Mouse (Mus musculus) retina, postnatal 1 day (tissue): ENCODE results near the gene Myh15.
"Not testable (repeated sequence)": the region's sequence is repeated elsewhere in the genome, so short reads cannot be mapped to it uniquely, and the experiment has no call there.

Experiments
- DNase-seq: peaks from one replicate; pipeline ENCODE4 v3.0.0-alpha.2; 2012

Myh15 gene

DNA sequence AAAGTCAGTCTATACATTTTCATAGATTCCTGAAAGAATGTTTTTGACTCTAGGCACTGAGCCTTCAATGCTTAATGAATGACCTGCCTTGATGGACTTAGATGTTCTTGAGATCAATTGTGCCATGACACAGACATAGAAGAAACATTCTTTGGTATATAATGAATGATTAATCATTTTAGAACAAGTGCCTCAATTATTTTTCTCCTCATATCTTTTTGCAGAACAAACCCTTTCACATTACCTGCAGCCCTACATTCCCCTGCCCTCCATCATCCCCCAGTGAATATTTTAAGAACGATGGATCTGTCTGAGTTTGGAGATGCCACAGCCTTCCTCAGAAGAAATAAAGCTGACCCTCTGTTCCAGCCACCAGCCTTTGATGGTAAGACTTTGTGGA, at the start of gene Myh15:
Gene Myh15 (plus strand): TSS at position 301 of the 400 bp plus-strand sequence.
- no peak for DNase-seq

DNA sequence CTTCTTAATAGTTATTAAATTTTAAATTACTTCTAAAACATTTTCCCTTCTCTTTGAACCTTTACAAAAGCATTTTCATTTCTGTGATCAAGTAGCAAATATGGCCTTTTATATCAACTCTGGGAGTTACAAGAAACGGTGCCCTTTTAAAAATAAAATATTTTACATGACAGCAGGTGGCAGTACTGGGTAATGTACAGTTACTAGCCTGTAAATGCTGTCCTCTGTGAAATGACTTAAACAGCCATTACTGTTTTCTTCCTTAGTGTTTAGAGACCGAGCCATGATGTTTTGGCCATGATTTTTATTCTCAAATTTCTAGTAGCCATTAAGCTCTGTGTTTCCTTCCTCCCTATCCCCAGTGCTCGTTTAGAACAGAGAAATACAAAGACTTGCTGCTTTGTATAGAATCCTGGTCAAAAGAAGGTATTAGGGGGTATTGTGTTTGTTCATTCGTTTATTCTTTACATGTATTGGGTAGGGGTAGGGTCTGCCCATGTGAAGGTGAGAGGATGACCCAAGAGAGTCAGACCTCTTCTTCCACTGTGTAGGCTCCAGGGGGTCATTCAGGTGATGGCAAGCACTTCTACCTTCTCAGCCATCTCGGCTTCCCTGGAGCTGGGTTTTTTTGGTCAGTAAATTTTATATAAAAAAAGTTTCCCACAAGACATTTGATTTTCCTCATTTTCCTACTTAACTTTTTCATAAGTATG, 40.5 kb upstream of the Myh15 start:
- peak; percentile 49 for DNase-seq

DNA sequence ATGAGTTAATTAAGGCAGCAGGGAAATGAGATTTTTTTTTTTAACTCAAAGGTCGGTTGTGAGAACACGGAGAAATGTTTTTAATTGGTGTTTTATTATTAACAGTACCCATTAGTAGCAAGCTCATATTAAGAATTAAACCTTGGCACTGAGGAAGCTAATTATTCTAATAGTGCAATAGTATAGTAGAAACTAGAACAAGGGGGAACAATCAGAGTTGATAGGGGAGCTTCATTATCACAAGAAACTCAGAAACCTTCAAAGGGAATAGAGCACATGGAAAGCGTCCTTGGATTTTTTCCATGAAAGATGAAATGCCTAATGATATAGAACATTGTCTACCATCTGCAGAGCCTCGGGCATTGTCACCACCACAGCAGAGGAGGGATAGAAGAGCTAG, 21.4 kb upstream of the Myh15 start:
- DNase-seq, result no peak

DNA sequence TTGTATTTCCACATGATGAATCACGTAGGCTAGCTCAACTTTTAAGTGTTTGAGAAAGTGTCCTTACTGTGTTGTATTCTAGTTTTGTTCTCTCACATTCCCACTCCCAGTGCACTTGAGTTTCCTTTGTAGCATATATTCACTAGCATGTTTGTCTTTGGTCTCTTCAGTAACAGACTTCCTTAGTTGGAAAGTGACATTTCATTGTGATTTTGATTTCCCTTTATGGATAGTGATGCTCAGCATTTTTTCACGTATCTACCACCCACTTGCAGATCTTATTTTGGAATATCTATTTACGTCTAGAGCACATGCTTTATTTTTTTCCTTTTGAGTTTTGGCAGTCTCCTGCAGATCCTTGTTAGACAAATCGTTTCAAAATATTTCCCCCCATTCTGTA, 19.5 kb upstream of the Myh15 start:
- no peak for DNase-seq

DNA sequence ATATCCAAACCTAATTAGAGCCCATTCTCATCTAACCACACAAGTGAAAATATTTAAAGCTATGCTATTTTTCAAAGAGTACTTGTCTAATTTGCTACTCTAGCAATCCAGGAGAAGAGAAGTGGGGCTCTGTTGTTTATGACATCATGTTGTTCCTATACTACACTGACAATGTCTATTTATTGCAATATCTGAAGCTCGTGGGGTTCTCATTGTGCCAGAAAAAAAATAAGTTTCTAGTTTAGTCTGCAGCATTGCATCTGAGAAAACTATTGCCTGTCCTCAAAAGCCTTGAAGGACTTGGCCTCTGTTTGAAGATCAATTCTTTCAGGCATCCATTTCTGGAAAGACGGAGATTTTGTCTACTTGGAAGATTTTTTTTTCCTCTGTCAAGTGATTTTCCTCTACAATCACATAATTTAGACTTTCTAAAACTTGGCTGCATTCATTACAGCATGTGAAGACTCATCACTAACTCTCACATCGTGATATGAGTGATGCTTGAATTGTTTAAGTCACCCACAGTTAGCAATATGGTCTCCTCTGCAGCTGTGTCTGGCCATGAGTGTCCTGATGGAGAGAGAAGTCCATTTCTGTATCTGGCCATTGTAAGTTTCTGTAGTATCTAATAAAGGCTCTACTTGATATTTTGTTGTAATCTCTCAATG, 16.6 kb upstream of the Myh15 start:
- DNase-seq, result no peak

DNA sequence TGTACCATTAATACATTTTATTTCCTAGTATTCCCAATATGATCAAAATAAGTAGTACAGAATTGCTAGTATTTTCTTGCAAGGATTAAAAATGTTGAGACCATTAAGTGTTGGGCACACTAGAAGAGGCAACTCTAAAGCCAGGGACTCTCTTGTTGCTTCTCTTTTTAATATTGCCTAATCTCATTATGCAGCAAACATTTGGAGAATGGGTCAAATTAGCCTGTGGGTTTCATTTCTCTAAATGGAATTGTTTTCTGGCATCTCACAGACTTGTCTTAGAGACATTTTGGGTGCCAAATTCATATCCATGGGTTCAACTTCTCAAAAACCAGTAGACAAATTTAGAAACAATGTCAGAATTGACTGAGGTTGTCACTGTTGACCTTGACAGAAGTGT, 8.1 kb upstream of the Myh15 start:
- no peak for DNase-seq

DNA sequence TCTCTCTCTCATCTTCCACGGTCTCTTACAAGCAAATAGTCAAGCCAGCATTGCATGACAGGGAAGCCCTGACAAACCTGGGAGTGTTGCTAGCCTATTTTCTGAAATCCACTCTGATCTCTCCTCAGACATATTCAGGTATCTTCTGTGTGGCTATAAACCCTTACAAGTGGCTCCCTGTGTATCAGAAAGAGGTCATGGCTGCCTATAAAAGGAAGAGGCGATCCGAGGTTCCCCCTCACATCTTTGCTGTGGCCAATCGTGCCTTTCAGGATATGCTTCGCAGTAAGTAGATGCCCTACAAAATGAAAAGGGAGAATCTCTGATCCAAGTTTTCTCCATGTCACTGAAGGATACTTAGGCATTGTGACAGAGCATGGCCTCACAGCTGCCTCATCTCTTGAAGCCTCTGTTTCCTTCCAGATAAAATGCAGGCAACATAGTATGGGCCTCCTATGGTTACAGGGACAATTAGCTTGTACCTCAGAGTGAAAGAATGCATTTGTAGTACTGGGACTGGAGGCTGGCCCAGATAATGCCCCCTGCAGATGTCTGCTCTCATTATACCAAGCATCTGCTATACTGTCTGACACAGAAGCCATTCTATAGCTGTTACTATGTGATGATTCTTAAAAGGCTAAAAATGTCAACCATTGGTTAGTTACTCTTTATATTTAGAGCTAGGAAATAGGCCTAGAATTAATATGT, 12.1 kb downstream of the Myh15 start:
- DNase-seq, result peak; percentile 79

DNA sequence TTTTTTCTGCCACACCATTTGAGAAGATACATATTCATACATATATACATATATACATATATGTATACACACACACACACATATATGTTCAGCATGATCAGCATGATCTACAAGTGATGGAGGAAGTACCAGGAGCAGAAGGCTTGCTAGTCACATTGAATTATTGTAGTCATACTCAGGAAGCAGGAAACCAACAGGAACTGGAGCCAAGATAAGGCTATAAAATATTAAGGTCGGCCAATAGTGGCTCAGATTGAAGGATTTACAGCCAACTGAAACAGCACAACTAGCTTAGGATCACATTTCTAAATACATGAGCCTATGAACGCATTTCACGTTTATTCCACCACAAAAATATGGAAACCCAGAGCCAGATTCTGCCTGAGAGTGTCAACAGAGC, 14.0 kb downstream of the Myh15 start:
- no peak for DNase-seq

DNA sequence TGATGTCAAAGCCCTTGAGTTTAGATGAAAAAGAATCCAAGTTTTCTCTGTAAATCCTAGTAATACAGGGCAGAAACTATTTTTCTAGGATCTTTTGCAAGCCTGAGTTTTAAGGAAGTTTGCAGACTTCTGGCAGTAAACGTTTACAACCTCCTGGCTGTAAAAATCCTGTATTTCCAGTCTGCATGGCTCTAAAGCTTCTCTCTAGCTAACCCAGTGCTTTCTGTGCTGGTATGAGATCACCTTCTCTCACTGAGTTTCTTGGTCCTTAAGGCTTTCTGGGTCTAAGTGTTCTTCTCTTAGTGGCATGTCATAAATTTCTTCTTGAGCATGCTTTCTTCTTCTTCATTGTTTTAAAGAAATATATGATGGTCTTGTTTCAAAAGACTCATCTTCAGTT, 70.7 kb downstream of the Myh15 start:
- no peak for DNase-seq

DNA sequence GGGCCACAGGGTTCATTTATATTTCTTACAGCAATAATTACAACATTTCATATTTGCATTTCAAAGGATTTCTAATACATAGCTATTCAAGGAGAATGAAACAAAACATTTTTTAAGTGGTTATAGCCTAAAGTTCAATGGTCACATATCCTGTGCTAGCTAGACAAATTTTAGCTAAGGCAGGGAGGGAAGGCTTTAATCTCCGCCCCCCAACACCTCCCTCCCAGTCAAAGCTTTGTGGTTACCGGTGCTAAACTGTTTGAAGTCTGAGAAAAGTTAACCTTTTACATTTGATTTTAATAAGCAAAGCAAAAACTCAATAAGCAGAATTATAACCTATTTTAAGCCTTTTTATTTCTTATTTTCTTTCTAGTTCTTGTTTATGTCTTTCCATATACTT, 98.9 kb downstream of the Myh15 start:
- DNase-seq, result no peak

DNA sequence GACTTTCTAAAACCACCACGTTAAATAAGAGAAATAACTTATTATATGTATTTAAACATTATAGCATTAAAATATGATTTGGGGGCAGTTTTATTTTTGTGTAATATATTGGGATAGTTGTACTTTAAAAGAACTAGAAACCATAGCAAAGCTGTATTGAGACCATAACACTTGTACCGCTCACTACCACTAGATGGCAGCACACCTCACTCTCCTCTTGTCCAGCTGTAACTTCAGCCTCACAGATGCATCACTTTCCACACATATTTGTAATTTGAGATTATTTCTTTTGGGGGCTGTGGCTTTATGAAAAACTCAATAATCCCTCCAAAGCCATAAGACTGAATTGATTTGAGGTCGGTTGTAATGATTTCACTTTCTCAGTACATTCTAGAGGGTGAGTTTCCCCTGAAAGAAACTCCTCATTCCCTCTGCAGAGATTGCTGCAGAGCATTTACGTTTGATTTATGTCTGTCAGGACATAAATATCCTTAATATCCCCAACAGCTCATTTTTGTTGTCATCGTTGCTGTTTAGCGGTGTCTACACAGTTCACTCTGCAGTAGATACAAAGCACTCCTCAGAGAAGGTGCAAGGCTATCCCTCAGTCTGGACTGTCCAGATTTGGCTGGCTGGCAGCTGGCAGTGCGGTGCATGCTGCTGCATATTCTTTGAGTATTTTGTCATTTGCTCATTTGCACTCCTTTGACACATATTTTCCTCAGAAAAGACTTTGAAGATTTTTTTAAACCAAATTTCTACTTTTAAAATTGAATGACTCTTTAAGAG, 107.3 kb downstream of the Myh15 start:
- peak; percentile 70 for DNase-seq

DNA sequence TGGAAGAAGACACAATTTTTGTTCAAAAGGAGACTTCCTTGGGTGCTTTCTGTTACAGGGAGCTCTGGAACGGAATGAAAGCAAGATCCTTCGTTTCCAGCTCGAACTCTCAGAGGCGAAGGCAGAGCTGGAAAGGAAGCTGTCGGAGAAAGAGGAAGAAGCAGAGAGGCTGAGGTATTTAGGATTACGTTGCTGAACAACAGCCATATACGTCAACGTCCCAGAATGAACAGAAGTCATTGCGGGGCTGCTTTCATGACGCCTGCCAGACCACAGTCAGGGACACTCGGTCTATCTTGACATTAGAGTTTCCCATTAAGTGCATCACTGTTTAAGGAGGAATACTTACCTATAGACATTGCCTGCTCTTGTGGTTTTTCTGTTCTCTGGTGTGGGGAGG, 108.4 kb downstream of the Myh15 start:
- DNase-seq, result no peak

DNA sequence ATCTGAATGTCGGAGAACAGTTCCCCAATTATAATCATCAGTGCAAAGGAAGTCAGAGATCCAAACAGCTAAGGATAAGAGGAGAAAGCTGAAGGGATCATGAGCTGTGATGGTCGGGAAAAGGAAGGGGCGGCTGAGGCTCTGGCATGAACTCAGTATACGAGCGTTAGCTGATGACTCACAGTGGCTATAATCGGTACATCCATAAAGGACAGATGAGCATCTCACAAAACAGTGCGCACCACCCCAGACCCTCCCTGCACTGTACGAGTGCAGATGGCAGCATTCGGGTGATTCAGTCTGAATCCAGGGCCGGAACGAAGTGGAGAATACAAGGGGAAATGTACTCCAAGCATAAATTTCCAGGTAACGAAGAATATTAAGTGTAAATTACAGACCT, 110.0 kb downstream of the Myh15 start:
- no peak for DNase-seq

DNA sequence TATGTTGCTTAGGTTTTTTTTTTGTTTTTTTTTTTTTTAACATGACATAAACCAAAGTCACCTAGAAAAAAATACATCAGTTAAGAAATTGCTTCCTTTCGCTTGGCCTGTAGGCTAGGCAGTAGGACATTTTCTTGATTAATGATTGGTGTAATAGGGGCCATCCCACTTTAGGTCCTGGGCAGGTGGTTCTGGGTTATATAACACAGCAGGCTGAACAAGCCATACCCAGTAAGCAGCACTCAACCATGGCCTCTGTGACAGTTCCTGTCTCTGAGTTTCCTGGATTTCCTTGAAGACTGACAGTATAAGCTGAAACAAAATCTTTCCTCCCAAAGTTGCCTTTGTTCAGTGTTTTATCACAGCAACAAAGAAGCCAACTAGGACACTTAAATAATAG, 117.8 kb downstream of the Myh15 start:
- peak; percentile 10 for DNase-seq

DNA sequence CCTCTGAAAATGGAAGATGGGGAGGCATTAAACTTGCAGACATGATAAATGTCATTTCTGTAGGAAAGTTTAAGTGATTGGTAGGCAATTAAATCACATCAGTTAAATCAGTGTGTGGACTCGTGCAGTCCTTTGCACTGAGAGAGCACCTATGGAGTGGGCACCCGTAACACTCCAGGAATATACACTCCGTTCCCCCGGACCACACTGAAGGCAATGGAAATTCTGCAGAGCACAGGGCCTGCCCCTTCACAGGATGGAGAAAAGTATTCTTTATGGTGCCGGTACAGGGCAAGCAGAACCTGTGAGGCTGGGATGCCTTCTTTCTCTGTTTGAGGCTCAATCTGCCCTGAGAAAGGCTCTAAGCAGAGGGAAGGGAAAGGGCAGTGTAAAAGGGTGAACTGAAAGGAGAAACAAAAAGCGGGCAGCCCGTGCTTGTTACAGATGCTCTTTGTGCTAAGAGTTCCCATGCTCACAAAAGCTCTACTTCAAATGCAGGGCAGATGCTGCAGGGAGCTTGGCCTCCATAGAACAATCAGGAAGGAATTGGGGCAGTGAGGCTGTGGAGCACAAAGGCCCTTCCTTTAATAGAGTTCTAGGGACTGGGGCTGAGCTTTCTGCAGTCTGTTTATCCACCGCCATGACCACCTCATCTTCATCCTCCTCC, 118.6 kb downstream of the Myh15 start:
- DNase-seq, result peak; percentile 70

DNA sequence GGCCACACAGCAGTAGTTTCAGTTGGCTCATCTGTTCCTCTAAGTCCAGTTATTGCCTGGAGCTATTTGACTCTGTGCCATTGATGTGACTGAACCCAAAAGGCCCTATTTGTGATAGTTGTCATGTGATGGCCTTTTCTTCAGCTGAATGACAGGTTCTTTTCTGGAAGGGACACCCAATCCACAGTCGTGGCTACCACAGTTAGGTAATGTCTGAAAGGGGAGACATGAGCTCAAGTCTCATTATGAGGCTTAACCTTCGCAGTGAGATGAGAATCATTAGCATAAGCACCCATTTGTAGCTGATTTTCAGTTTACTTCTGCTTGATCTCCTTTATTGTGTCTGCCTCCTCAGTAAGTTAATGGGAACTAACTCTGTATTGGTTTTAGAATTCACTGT, 136.2 kb downstream of the Myh15 start:
- peak; percentile 10 for DNase-seq

DNA sequence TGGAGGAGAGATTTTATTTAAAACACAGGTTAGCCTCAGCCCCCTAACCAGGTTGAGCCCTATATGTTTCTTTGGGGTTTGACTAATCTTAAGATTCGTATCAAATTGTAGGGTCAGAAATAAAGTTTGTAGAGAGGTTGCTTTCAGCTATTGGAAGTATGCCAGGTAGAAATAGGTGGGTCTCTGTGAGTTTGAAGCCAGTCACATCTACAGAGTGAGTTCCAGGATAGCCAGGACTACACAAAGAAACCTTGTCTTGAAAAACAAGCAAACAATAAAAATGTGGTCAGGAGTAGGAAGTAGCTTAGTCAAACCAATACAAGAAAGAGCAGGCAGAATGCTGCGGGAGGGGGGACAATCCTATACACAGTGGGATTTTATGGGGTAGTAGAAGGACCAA, 136.7 kb downstream of the Myh15 start:
- DNase-seq, result no peak

DNA sequence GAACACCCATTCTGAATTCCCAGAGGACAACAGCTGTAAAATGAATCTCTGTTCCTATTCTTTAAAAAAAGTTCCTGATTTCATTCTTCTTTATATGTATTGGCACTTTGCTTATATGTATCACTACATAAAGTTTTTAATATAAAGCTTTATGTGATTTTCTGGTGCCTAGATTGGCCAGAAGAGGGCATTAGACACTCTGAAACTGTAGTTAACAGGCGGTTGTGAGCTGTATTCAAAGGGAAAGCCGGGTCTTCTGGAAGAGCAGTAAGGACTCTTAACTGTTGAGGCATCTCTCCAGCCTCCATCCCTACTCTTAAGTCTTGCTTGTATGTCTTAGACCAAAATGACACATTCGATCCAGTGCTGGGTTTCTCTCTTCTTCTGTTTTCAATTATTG, 139.0 kb downstream of the Myh15 start:
- peak; percentile 17 for DNase-seq

DNA sequence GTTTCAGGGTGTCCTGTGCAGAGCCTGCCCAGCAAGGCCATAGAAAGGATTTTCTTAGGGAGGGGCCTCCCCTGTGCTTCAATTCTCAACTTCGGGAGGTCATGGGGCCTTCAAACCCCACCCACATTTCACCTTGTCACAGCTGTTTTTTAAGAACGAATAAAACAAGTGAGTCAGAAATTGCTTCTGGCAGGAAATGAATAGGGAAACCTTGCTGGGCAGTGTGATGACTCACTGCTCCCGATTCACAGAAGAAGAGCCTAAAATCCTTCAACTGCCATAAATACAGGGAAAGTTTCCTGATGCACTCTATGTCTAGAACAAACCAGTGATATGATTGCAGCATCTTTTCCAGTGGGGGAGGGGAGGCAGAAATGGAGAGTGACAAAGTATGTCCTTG, 140.7 kb downstream of the Myh15 start:
- DNase-seq, result no peak

DNA sequence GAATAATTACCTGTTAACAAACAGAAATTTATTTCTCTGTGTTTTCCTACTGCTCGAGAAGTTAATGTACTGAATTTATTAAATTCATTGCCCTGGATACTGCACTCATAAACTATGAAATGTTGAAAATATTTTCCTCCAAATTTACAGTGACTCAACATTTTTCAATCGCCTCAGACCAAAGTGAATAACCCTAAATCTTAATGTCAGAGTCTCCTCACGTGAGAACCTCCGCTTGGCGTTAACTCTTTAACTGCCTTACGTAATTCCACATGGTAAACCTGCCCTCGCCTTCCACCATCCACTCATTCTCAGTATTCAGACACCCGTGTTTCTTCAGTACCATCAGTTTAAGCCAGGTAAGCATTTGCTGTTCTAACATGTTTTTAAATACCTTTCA, 166.4 kb downstream of the Myh15 start:
- DNase-seq, result no peak

DNA sequence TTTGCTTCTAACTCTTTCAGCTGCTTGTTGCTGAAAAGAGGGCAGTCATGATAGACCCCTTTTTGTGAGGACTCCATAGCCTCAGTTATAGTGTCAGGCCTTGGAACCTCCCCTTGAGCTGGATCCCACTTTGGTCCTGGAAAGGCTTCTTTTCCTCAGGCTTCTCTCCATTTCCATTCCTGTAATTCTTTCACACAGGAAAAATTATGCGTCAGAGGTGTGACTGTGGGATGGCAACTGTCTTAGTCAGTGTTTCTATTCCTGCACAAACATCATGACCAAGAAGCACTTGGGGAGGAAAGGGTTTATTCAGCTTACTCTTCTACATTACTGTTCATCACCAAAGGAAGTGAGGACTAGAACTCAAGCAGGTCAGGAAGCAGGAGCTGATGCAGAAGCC, 186.2 kb downstream of the Myh15 start:
- not testable (repeated sequence) for DNase-seq
